Mouse (Mus musculus): ENCODE data around the gene Pdcd11. TPM values are rescaled to one million over a fixed set of nuclear protein-coding genes. Genes with fewer than 3 reads are reported as not detected.
A peak's percentile ranks its signal among the peaks of the same experiment; 100 is the strongest.
"Not testable (repeated sequence)": the region's sequence is repeated elsewhere in the genome, so short reads cannot be mapped to it uniquely, and the experiment has no call there.

Gene Pdcd11
- polyA plus RNA-seq, 1 experiment from 2014 or later = 8.6 TPM

GRCm38 (mm10) chr19:47130551-47131125 is 40.1 kb downstream of the Pdcd11 start:
- Histone ChIP-seq H3K9me3 (no peaks in the 10 kb centered on the region), H3K9ac (no peak overlapping the region), H3K4me1 (no peaks in the 10 kb centered on the region), H3K27me3 (replicated peaks) (no peaks in the 10 kb centered on the region), H3K4me2 (no peak overlapping the region), H3K4me3 (replicated peaks) (no peak overlapping the region), H3K27ac (no peak overlapping the region), H3K36me3 (peaks cover 65% of the 10 kb centered on the region)
- 94% methylated on average over 15 of the region's 15 CpGs for WGBS
- ATAC-seq (ENCODE audit: insufficient read depth, low FRiP score, low read depth) = no peak

GRCm38 (mm10) chr19:47133161-47133560 is 42.6 kb downstream of the Pdcd11 start:
- no peak for ATAC-seq (ENCODE audit: insufficient read depth, low FRiP score, low read depth)
- no peaks in the 10 kb centered on the region for H3K27me3 ChIP-seq (replicated peaks)
- peaks cover 49% of the 10 kb centered on the region for H3K36me3 ChIP-seq
- H3K4me2 ChIP-seq = no peak overlapping the region
- 86% methylated on average over 7 of the region's 7 CpGs for WGBS
- H3K4me3 ChIP-seq (replicated peaks) = no peak overlapping the region
- H3K27ac ChIP-seq = no peak overlapping the region
- H3K9me3 ChIP-seq = no peaks in the 10 kb centered on the region
- peaks cover 11% of the 10 kb centered on the region for H3K4me1 ChIP-seq
- no peak overlapping the region for H3K9ac ChIP-seq

GRCm38 (mm10) chr19:47135568-47135967 is 45.0 kb downstream of the Pdcd11 start:
- Histone ChIP-seq H3K4me3 (replicated peaks) (no peak overlapping the region), H3K4me2 (no peak overlapping the region), H3K27ac (no peak overlapping the region), H3K36me3 (peaks cover 26% of the 10 kb centered on the region), H3K4me1 (peaks cover 18% of the 10 kb centered on the region), H3K9ac (no peak overlapping the region), H3K27me3 (replicated peaks) (no peaks in the 10 kb centered on the region), H3K9me3 (no peaks in the 10 kb centered on the region)
- WGBS = 94% methylated on average over 17 of the region's 17 CpGs
- ATAC-seq (ENCODE audit: insufficient read depth, low FRiP score, low read depth) = no peak

- Histone ChIP-seq H3K9ac (no peak overlapping the region), H3K4me2 (no peak overlapping the region), H3K27ac (no peak overlapping the region), H3K4me3 (replicated peaks) (no peak overlapping the region), H3K9me3 (no peaks in the 10 kb centered on the region), H3K27me3 (replicated peaks) (no peaks in the 10 kb centered on the region), H3K36me3 (peaks cover 23% of the 10 kb centered on the region), H3K4me1 (peaks cover 18% of the 10 kb centered on the region)
- no peak for ATAC-seq (ENCODE audit: insufficient read depth, low FRiP score, low read depth)
- WGBS = 87% methylated on average over 5 of the region's 5 CpGs
These were observed 45.6 kb downstream of the Pdcd11 start for GRCm38 (mm10) chr19:47136170-47136569.

- Histone ChIP-seq H3K27ac (peak overlapping the region; percentile 93), H3K4me1 (peaks cover 18% of the 10 kb centered on the region), H3K4me2 (peak overlapping the region; percentile 77), H3K27me3 (replicated peaks) (no peaks in the 10 kb centered on the region), H3K9me3 (no peaks in the 10 kb centered on the region), H3K36me3 (peaks cover 18% of the 10 kb centered on the region), H3K9ac (peak overlapping the region; percentile 40; the same call in 1 of the 2 replicates), H3K4me3 (replicated peaks) (peak overlapping the region; percentile 50)
- WGBS = 26% methylated on average over 6 of the region's 6 CpGs
- ATAC-seq (ENCODE audit: insufficient read depth, low FRiP score, low read depth) = peak; percentile 34; the same call in 1 of the 2 replicates
These were observed 46.5 kb downstream of the Pdcd11 start for GRCm38 (mm10) chr19:47137051-47137581.

- Histone ChIP-seq H3K9me3 (no peaks in the 10 kb centered on the region), H3K4me1 (peaks cover 18% of the 10 kb centered on the region), H3K9ac (peak within 1 kb of the TSS; percentile 40), H3K4me3 (replicated peaks) (peak within 1 kb of the TSS; percentile 50), H3K36me3 (peaks cover 11% of the 10 kb centered on the region; the same call in 1 of the 2 replicates), H3K27me3 (replicated peaks) (no peaks in the 10 kb centered on the region), H3K27ac (peak within 1 kb of the TSS; percentile 93), H3K4me2 (peak within 1 kb of the TSS; percentile 77)
- 1% methylated on average over 28 of the region's 28 CpGs for WGBS
- ATAC-seq (ENCODE audit: insufficient read depth, low FRiP score, low read depth) = peak; percentile 54; the same call in 1 of the 2 replicates
These were observed 47.3 kb downstream of the Pdcd11 start, which contains the start of gene Calhm2 for GRCm38 (mm10) chr19:47137771-47138421. Gene Calhm2, minus strand, starts transcription at chr19:47138294.

- H3K27ac ChIP-seq; H3K4me2 ChIP-seq; H3K36me3 ChIP-seq; H3K27me3 ChIP-seq (replicated peaks); H3K9ac ChIP-seq; H3K4me3 ChIP-seq (replicated peaks); ATAC-seq (ENCODE audit: insufficient read depth, low FRiP score, low read depth); H3K9me3 ChIP-seq: not testable (repeated sequence)
- WGBS = 29% methylated on average over 7 of the region's 7 CpGs
- peaks cover 18% of the 10 kb centered on the region for H3K4me1 ChIP-seq
These were observed 49.0 kb downstream of the Pdcd11 start for GRCm38 (mm10) chr19:47139611-47140010.

- H3K9me3 ChIP-seq = no peaks in the 10 kb centered on the region
- 72% methylated on average over 6 of the region's 6 CpGs for whole genome bisulfite sequencing
- H3K27ac ChIP-seq = no peak overlapping the region
- no peak overlapping the region for H3K4me2 ChIP-seq
- H3K4me3 ChIP-seq (replicated peaks) = no peak overlapping the region
- no peak for ATAC-seq (ENCODE audit: insufficient read depth, low FRiP score, low read depth)
- no peak overlapping the region for H3K9ac ChIP-seq
- H3K4me1 ChIP-seq = peaks cover 9% of the 10 kb centered on the region
- H3K27me3 ChIP-seq (replicated peaks) = no peaks in the 10 kb centered on the region
- H3K36me3 ChIP-seq = no peaks in the 10 kb centered on the region
These were observed 51.9 kb downstream of the Pdcd11 start for GRCm38 (mm10) chr19:47142438-47142837.

- Histone ChIP-seq H3K9me3 (no peaks in the 10 kb centered on the region), H3K4me2 (no peak within 1 kb of the TSS), H3K36me3 (no peaks in the 10 kb centered on the region), H3K4me1 (no peaks in the 10 kb centered on the region), H3K4me3 (replicated peaks) (no peak within 1 kb of the TSS), H3K27ac (no peak within 1 kb of the TSS), H3K27me3 (replicated peaks) (no peaks in the 10 kb centered on the region), H3K9ac (no peak within 1 kb of the TSS)
- no peak for ATAC-seq (ENCODE audit: insufficient read depth, low FRiP score, low read depth)
- WGBS = 91% methylated on average over 6 of the region's 6 CpGs
These were observed 53.6 kb downstream of the Pdcd11 start, which contains the start of gene Calhm1 for GRCm38 (mm10) chr19:47144154-47144553. Gene Calhm1, minus strand, starts transcription at chr19:47144254.

- Histone ChIP-seq H3K27me3 (replicated peaks) (no peaks in the 10 kb centered on the region; the same call in 1 of the 2 replicates), H3K4me1 (no peaks in the 10 kb centered on the region), H3K27ac (no peak overlapping the region), H3K36me3 (no peaks in the 10 kb centered on the region), H3K9ac (no peak overlapping the region), H3K4me3 (replicated peaks) (no peak overlapping the region), H3K4me2 (no peak overlapping the region), H3K9me3 (no peaks in the 10 kb centered on the region)
- ATAC-seq (ENCODE audit: insufficient read depth, low FRiP score, low read depth) = no peak
- 64% methylated on average over 5 of the region's 5 CpGs for WGBS
These were observed 57.8 kb downstream of the Pdcd11 start for GRCm38 (mm10) chr19:47148267-47148847.

- ATAC-seq (ENCODE audit: insufficient read depth, low FRiP score, low read depth) = no peak
These were observed 59.3 kb downstream of the Pdcd11 start for GRCm38 (mm10) chr19:47149854-47150253.

More at GRCm38 (mm10) chr19:47149854-47150253, 59.3 kb downstream of the Pdcd11 start:
- H3K9ac ChIP-seq = no peak overlapping the region
- no peaks in the 10 kb centered on the region for H3K9me3 ChIP-seq
- no peaks in the 10 kb centered on the region for H3K4me1 ChIP-seq
- no peaks in the 10 kb centered on the region; the same call in 1 of the 2 replicates for H3K27me3 ChIP-seq (replicated peaks)
- H3K36me3 ChIP-seq = no peaks in the 10 kb centered on the region
- no peak overlapping the region for H3K4me3 ChIP-seq (replicated peaks)
- no peak overlapping the region for H3K27ac ChIP-seq
- WGBS = 33% methylated on average over 4 of the region's 4 CpGs
- H3K4me2 ChIP-seq = no peak overlapping the region

Measured in stomach, embryonic 15.5 days (tissue).